Mouse (Mus musculus) MEL (cell line): ENCODE data around the gene Sapcd1. TPM values are rescaled to one million over a fixed set of nuclear protein-coding genes. Genes with fewer than 3 reads are reported as not detected.
"Not testable (repeated sequence)": the region's sequence is repeated elsewhere in the genome, so short reads cannot be mapped to it uniquely, and the experiment has no call there.

ENCODE experiments used
- DNase-seq: peaks from one replicate; pipeline ENCODE4 v3.0.0; 2011; ENCODE audit warnings: low read depth, low spot score
- H3K27ac ChIP-seq: 2 replicates; pipeline ENCODE4 v1.5.1; 2012; ENCODE audit warnings: low read depth, mild to moderate bottlenecking, control low read depth, low read length, moderate library complexity; ENCODE audit not compliant: control insufficient read depth
- H3K27me3 ChIP-seq, 2 experiments: fragments of 150-350 bp in 1 of 2; sonication (generic) in 1 of 2; 2 replicates each; pipeline ENCODE4 v1.6.1; 2012; ENCODE audit warnings: low read length in 2 of 2, mild to moderate bottlenecking in 2 of 2, improper control_type of control experiment in 1 of 2, moderate library complexity in 1 of 2; ENCODE audit not compliant: insufficient read depth in 2 of 2, control insufficient read depth in 1 of 2
- H3K36me3 ChIP-seq, 2 experiments: 2 replicates each; pipeline ENCODE4 v1.6.1; 2012 to 2014; ENCODE audit warnings: low read length in 2 of 2, improper control_type of control experiment in 1 of 2, inconsistent platforms in 1 of 2, mild to moderate bottlenecking in 1 of 2; ENCODE audit not compliant: insufficient read depth in 2 of 2, control insufficient read depth in 1 of 2
- H3K4me1 ChIP-seq, 2 experiments: fragments of 150-350 bp in 1 of 2; sonication (generic) in 1 of 2; 2 replicates each; pipeline ENCODE4 v1.6.1; 2012; ENCODE audit warnings: low read length in 2 of 2, improper control_type of control experiment in 1 of 2, mild to moderate bottlenecking in 1 of 2; ENCODE audit not compliant: insufficient read depth in 2 of 2, control insufficient read depth in 1 of 2
- H3K4me3 ChIP-seq, 2 experiments: fragments of 150-350 bp in 1 of 2; sonication (generic) in 1 of 2; 2 replicates each; pipeline ENCODE4 v1.5.1; 2012; ENCODE audit warnings: low read depth in 2 of 2, low read length in 2 of 2, mild to moderate bottlenecking in 2 of 2, moderate library complexity in 2 of 2, control low read depth in 1 of 2, improper control_type of control experiment in 1 of 2; ENCODE audit not compliant: control insufficient read depth in 1 of 2, insufficient read depth in 1 of 2
- H3K79me2 ChIP-seq: 2 replicates; pipeline ENCODE4 v1.6.1; 2012; ENCODE audit warnings: mild to moderate bottlenecking, low read length, moderate library complexity; ENCODE audit not compliant: control insufficient read depth, poor library complexity, insufficient read depth
- H3K9ac ChIP-seq: 2 replicates; pipeline ENCODE4 v1.6.1; 2012; ENCODE audit warnings: low read depth, mild to moderate bottlenecking, control low read depth, low read length, moderate library complexity; ENCODE audit not compliant: control insufficient read depth, poor library complexity, severe bottlenecking
- H3K9me3 ChIP-seq: fragments of 150-350 bp; sonication (generic); replicated peaks from 2 replicates; pipeline ENCODE4 v1.6.1; 2012; ENCODE audit warnings: mild to moderate bottlenecking, low read length, improper control_type of control experiment, moderate library complexity; ENCODE audit not compliant: insufficient read depth
- CHD2 ChIP-seq: IDR thresholded peaks from 2 replicates; pipeline ENCODE4 v1.6.1; 2011; ENCODE audit warnings: low read length, improper control_type of control experiment
- EP300 ChIP-seq, 2 experiments: IDR thresholded peaks; 2 replicates each; pipeline ENCODE4 v1.6.1; 2011; ENCODE audit warnings: improper control_type of control experiment in 2 of 2, low read length in 2 of 2, low read depth in 1 of 2, mild to moderate bottlenecking in 1 of 2
- GABPA ChIP-seq: IDR thresholded peaks from 2 replicates; pipeline ENCODE4 v1.6.1; 2012; ENCODE audit warnings: low read depth, mild to moderate bottlenecking, inconsistent platforms, low read length, improper control_type of control experiment, moderate library complexity
- HCFC1 ChIP-seq: IDR thresholded peaks from 2 replicates; pipeline ENCODE4 v1.6.1; 2012; ENCODE audit warnings: low read depth, mild to moderate bottlenecking, inconsistent platforms, low read length, improper control_type of control experiment, moderate library complexity
- JUND ChIP-seq: IDR thresholded peaks from 2 replicates; pipeline ENCODE4 v1.6.1; 2011; ENCODE audit warnings: low read depth, mild to moderate bottlenecking, improper control_type of control experiment, low read length
- KAT2A ChIP-seq: conservative IDR thresholded peaks from 2 replicates; pipeline ENCODE4 v1.6.1; 2012; ENCODE audit warnings: low read depth, low read length, improper control_type of control experiment, inconsistent platforms
- MAX ChIP-seq: IDR thresholded peaks from 2 replicates; pipeline ENCODE4 v1.6.1; 2011; ENCODE audit warnings: low read length, improper control_type of control experiment
- MAZ ChIP-seq: IDR thresholded peaks from 2 replicates; pipeline ENCODE4 v1.6.1; 2012; ENCODE audit warnings: low read depth, mild to moderate bottlenecking, inconsistent platforms, low read length, improper control_type of control experiment
- MYB ChIP-seq: IDR thresholded peaks from 2 replicates; pipeline ENCODE4 v1.6.1; 2011; ENCODE audit warnings: mild to moderate bottlenecking, low read depth, low read length, improper control_type of control experiment
- NELFE ChIP-seq: IDR thresholded peaks from 2 replicates; pipeline ENCODE4 v1.6.1; 2011; ENCODE audit warnings: low read depth, low read length, improper control_type of control experiment
- NRF1 ChIP-seq: IDR thresholded peaks from 2 replicates; pipeline ENCODE4 v1.6.1; 2014; ENCODE audit warnings: low read depth, mild to moderate bottlenecking, inconsistent platforms, low read length, improper control_type of control experiment, moderate library complexity; ENCODE audit not compliant: poor library complexity, insufficient read depth, severe bottlenecking
- POLR2A ChIP-seq, 2 experiments: IDR thresholded peaks; 2 replicates each; pipeline ENCODE4 v1.6.1; 2011 to 2012; ENCODE audit warnings: low read length in 2 of 2, mild to moderate bottlenecking in 2 of 2, control low read depth in 1 of 2, improper control_type of control experiment in 1 of 2, low read depth in 1 of 2, moderate library complexity in 1 of 2; ENCODE audit not compliant: control insufficient read depth in 1 of 2, insufficient read depth in 1 of 2, poor library complexity in 1 of 2
- RAD21 ChIP-seq: IDR thresholded peaks from 2 replicates; pipeline ENCODE4 v1.6.1; 2011; ENCODE audit warnings: mild to moderate bottlenecking, low read depth, low read length, improper control_type of control experiment
- RCOR1 ChIP-seq: IDR thresholded peaks from 2 replicates; pipeline ENCODE4 v1.6.1; 2012; ENCODE audit warnings: low read depth, mild to moderate bottlenecking, inconsistent platforms, low read length, improper control_type of control experiment
- SIN3A ChIP-seq: IDR thresholded peaks from 2 replicates; pipeline ENCODE4 v1.6.1; 2012; ENCODE audit warnings: low read length, improper control_type of control experiment, inconsistent platforms
- TCF12 ChIP-seq: IDR thresholded peaks from 2 replicates; pipeline ENCODE4 v1.6.1; 2014; ENCODE audit warnings: low read depth, mild to moderate bottlenecking, inconsistent platforms, low read length, improper control_type of control experiment, moderate library complexity
- UBTF ChIP-seq: IDR thresholded peaks from 2 replicates; pipeline ENCODE4 v1.6.1; 2012; ENCODE audit warnings: low read depth, mild to moderate bottlenecking, inconsistent platforms, low read length, improper control_type of control experiment, moderate library complexity, borderline replicate concordance; ENCODE audit not compliant: insufficient read depth
- USF2 ChIP-seq, 2 experiments: IDR thresholded peaks; 2 replicates each; pipeline ENCODE4 v1.6.1; 2011 to 2012; ENCODE audit warnings: improper control_type of control experiment in 2 of 2, low read length in 2 of 2, borderline replicate concordance in 1 of 2, inconsistent platforms in 1 of 2, low read depth in 1 of 2, mild to moderate bottlenecking in 1 of 2; ENCODE audit not compliant: insufficient read depth in 1 of 2
- ZMIZ1 ChIP-seq: IDR thresholded peaks from 2 replicates; pipeline ENCODE4 v1.6.1; 2012; ENCODE audit warnings: low read depth, mild to moderate bottlenecking, inconsistent platforms, low read length, improper control_type of control experiment, moderate library complexity
- ZNF384 ChIP-seq: IDR thresholded peaks from 2 replicates; pipeline ENCODE4 v1.6.1; 2012; ENCODE audit warnings: low read depth, mild to moderate bottlenecking, inconsistent platforms, low read length, improper control_type of control experiment
- polyA plus RNA-seq, 2 experiments: library from polyadenylated mRNA; stranded (reverse) in 1 of 2; unstranded in 1 of 2; fragments of >175 nt in 1 of 2; fragments of >200 nt in 1 of 2; gene quantifications; 2 replicates each; pipeline versions ENCODE4 v1.2.1 to v1.2.4; 2012; ENCODE audit warnings: low replicate concordance in 2 of 2, low read depth in 1 of 2; ENCODE audit not compliant: insufficient read length in 2 of 2, insufficient read depth in 1 of 2, missing spikeins in 1 of 2
- total RNA-seq: library from RNA; depleted of rRNA; stranded (reverse); fragments of 300-350 nt; gene quantifications from 2 replicates; pipeline ENCODE4 v1.2.3, GENCODE M21; 2012

Gene Sapcd1
- total and polyA plus RNA-seq, 3 experiments, result 124 to 164 TPM; not detected in 1

GRCm38 (mm10) chr17:35039121-35039873, 11.5 kb upstream of the Sapcd1 start (continued):
- TF ChIP-seq TCF12 (0 out of 2 replicates have a peak, but pooled peaks have one; percentile 24), ZMIZ1 (no peak), USF2 (IDR thresholded peaks at IDR 0.05; ENCODE audit: borderline replicate concordance in 1 of 2, insufficient read depth in 1 of 2, low read depth in 1 of 2, low read length in 2 of 2) (no peak), RCOR1 (no peak), MYB (no peak), JUND (no peak), NELFE (no peak), RAD21 (no peak), MAX (0 out of 2 replicates have a peak, but pooled peaks have one; percentile 25), POLR2A (IDR thresholded peaks at IDR 0.05; ENCODE audit: control insufficient read depth in 1 of 2, insufficient read depth in 1 of 2, low read depth in 1 of 2, low read length in 2 of 2, poor library complexity in 1 of 2) (no peak), UBTF (no peak), CHD2 (no peak), NRF1 (no peak), ZNF384 (no peak), GABPA (no peak)

- Histone ChIP-seq H3K4me3 (no peak overlapping the region), H3K36me3 (peaks cover 0 to 2% of the 10 kb centered on the region in 2 experiments; a peak in 1 of 4 replicates), H3K9ac (no peak overlapping the region), H3K9me3 (no peaks in the 10 kb centered on the region), H3K27me3 (no peaks in the 10 kb centered on the region), H3K79me2 (no peaks in the 10 kb centered on the region), H3K4me1 (peaks cover 0 to 8% of the 10 kb centered on the region in 2 experiments; a peak in 3 of 4 replicates), H3K27ac (no peak overlapping the region)
- no peak for DNase-seq
- no peak for TF ChIP-seq MAZ
- no peak for TF ChIP-seq SIN3A
- no peak for TF ChIP-seq ZNF384
- TF ChIP-seq KAT2A, result no peak
- TF ChIP-seq HCFC1, result no peak
- TF ChIP-seq NELFE, result no peak
- TF ChIP-seq JUND, result no peak
- TF ChIP-seq MYB, result no peak
- no peak for TF ChIP-seq RAD21
- TF ChIP-seq USF2 (IDR thresholded peaks at IDR 0.05; ENCODE audit: borderline replicate concordance in 1 of 2, insufficient read depth in 1 of 2, low read depth in 1 of 2, low read length in 2 of 2), result no peak
- TF ChIP-seq EP300 (IDR thresholded peaks at IDR 0.05; ENCODE audit: low read depth in 1 of 2, low read length in 2 of 2), result no peak
- no peak for TF ChIP-seq CHD2
- TF ChIP-seq MAX, result no peak
These were observed 7.1 kb upstream of the Sapcd1 start for GRCm38 (mm10) chr17:35034896-35035295.

- not testable (repeated sequence) for H3K4me3 ChIP-seq, H3K4me1 ChIP-seq, H3K36me3 ChIP-seq, H3K9ac ChIP-seq, H3K79me2 ChIP-seq, H3K27me3 ChIP-seq, DNase-seq, H3K9me3 ChIP-seq, H3K27ac ChIP-seq
These were observed 5.9 kb upstream of the Sapcd1 start for GRCm38 (mm10) chr17:35033703-35034102.
